Comparison of ENCODE assay signal across 28 mouse cellular contexts in genomic region chr11:120804274-120804673, GRCm38 (mm10).
"Had no signal": no experiment of that assay in that cellular context is flagged by ENCODE, and none has a peak within 500 bp of the region (broad histone marks: within the 10 kb centered on the region; RNA-seq: fewer than 3 reads in every experiment).

No protein-coding gene starts in this region.

- H3K9ac ChIP-seq: limb, embryonic 12.5 days; limb, embryonic 13.5 days; limb, embryonic 15.5 days; liver, embryonic 12.5 days; liver, embryonic 13.5 days; liver, embryonic 14.5 days; liver, embryonic 15.5 days; liver, postnatal 0 days; lung, embryonic 14.5 days; lung, embryonic 15.5 days; midbrain, embryonic 12.5 days; midbrain, embryonic 13.5 days; midbrain, embryonic 15.5 days had no signal

- H3K27ac ChIP-seq: left cerebral cortex, adult 2 months; limb, embryonic 10.5 days; limb, embryonic 12.5 days; limb, embryonic 15.5 days; liver, embryonic 12.5 days; liver, embryonic 13.5 days; liver, embryonic 14.5 days; liver, embryonic 15.5 days; lung, embryonic 15.5 days; macrophage; midbrain, embryonic 10.5 days; midbrain, embryonic 12.5 days; midbrain, embryonic 13.5 days; midbrain, embryonic 15.5 days had no signal

- H3K9me3 ChIP-seq: limb, embryonic 10.5 days; limb, embryonic 12.5 days; limb, embryonic 13.5 days; limb, embryonic 15.5 days; liver, embryonic 12.5 days; liver, embryonic 13.5 days; liver, embryonic 15.5 days; lung, embryonic 15.5 days; megakaryocyte, embryonic 14.5 days; midbrain, embryonic 10.5 days; midbrain, embryonic 12.5 days; midbrain, embryonic 13.5 days; midbrain, embryonic 15.5 days had no signal

- H3K4me3 ChIP-seq: left cerebral cortex, adult 2 months; limb, embryonic 10.5 days; limb, embryonic 12.5 days; limb, embryonic 13.5 days; limb, embryonic 15.5 days; liver, embryonic 12.5 days; liver, embryonic 13.5 days; liver, embryonic 15.5 days; lung, embryonic 15.5 days; megakaryocyte, embryonic 14.5 days; midbrain, embryonic 10.5 days; midbrain, embryonic 12.5 days; midbrain, embryonic 13.5 days; midbrain, embryonic 15.5 days had no signal

- H3K4me2 ChIP-seq: limb, embryonic 12.5 days; limb, embryonic 13.5 days; limb, embryonic 15.5 days; liver, embryonic 11.5 days; liver, embryonic 12.5 days; liver, embryonic 13.5 days; liver, embryonic 15.5 days; lung, embryonic 14.5 days; lung, embryonic 15.5 days; midbrain, embryonic 11.5 days; midbrain, embryonic 12.5 days; midbrain, embryonic 13.5 days; midbrain, embryonic 15.5 days had no signal

- H3K4me1 ChIP-seq: midbrain, embryonic 12.5 days had no signal

- DNase-seq: left cerebral cortex, postnatal 4 days; liver, embryonic 13.5 days; liver, postnatal 0 days; lung, adult 18-20 months; lung, adult 2 months; lung, embryonic 14.5 days; lung, postnatal 10 days; lung, postnatal 14 days; lung, postnatal 36 days; lung, postnatal 4 days; midbrain, embryonic 14.5 days had no signal

- H3K27me3 ChIP-seq: limb, embryonic 12.5 days; limb, embryonic 13.5 days; limb, embryonic 15.5 days; liver, embryonic 12.5 days; liver, embryonic 13.5 days; liver, embryonic 15.5 days; lung, embryonic 15.5 days; megakaryocyte, embryonic 14.5 days; midbrain, embryonic 12.5 days; midbrain, embryonic 13.5 days; midbrain, embryonic 15.5 days had no signal
